In the genomic region with DNA sequence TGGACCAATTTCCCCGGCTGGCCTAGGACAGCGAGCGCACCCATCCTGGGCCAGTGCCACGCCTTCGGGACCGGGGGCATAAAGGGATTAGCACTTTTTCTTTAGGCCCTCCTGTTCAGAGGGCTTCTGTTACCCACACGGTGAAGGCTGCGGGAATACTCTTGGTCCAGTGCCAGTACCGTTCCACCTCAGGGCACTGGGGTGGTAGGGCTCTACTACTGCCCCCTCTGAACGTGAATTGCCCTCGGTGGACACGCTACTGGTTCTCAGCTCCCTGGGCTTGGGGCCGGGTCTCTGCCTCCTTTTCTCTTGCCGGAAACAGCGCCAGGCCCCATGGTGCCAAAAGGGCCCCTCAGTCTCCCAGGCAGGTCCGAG, we compare ENCODE assay signal across 8 mouse cellular contexts. TPM values are rescaled to one million over a fixed set of nuclear protein-coding genes. Genes with fewer than 3 reads are reported as not detected.
DNase-seq lines count a peak whose midpoint lies in the region; ATAC-seq and TF ChIP-seq lines count a peak whose summit lies in the region.

No protein-coding gene starts in this region.

- no peak; the same call in 1 of the 2 replicates for ATAC-seq in kidney, embryonic 14.5 days (ENCODE audit: low FRiP score, low TSS enrichment)
- peak; percentile 12; the same call in 1 of the 2 replicates for ATAC-seq in embryonic facial prominence, embryonic 13.5 days (ENCODE audit: insufficient number of reproducible peaks, insufficient read depth, low FRiP score, low TSS enrichment, low read depth)
- peak; percentile 4; the same call in 1 of the 2 replicates for ATAC-seq in intestine, embryonic 14.5 days (replicated peaks; ENCODE audit: low FRiP score, low TSS enrichment, low read depth)

- TF ChIP-seq POLR2A in myocyte (IDR thresholded peaks at IDR 0.05; ENCODE audit: insufficient read length, low read depth), result no peak

- H3K36me3 ChIP-seq in kidney, embryonic 14.5 days (ENCODE audit: control insufficient read depth, insufficient read depth, low read length), result peaks cover 76% of the 10 kb centered on the region
- peaks cover 82% of the 10 kb centered on the region for H3K36me3 ChIP-seq in embryonic facial prominence, embryonic 13.5 days
- peaks cover 84% of the 10 kb centered on the region for H3K36me3 ChIP-seq in intestine, embryonic 14.5 days (ENCODE audit: control insufficient read depth, insufficient read depth, low read length)
- H3K36me3 ChIP-seq in myocyte (ENCODE audit: control insufficient read depth, insufficient read depth), result peaks cover 28% of the 10 kb centered on the region

- H3K27ac ChIP-seq in kidney, embryonic 14.5 days (ENCODE audit: low read depth, low read length), result peak overlapping the region; percentile 31; the same call in 1 of the 2 replicates
- peak overlapping the region; percentile 65 for H3K27ac ChIP-seq in embryonic facial prominence, embryonic 13.5 days
- peak overlapping the region; percentile 27; the same call in 1 of the 2 replicates for H3K27ac ChIP-seq in intestine, embryonic 14.5 days (ENCODE audit: low read depth)

- no peaks in the 10 kb centered on the region; the same call in 1 of the 2 replicates for H3K27me3 ChIP-seq in kidney, embryonic 14.5 days (ENCODE audit: control insufficient read depth, insufficient read depth, low read length)
- no peaks in the 10 kb centered on the region for H3K27me3 ChIP-seq in embryonic facial prominence, embryonic 13.5 days
- no peaks in the 10 kb centered on the region for H3K27me3 ChIP-seq in intestine, embryonic 14.5 days (replicated peaks; ENCODE audit: control insufficient read depth, insufficient read depth, low read length)
- no peaks in the 10 kb centered on the region for H3K27me3 ChIP-seq in myocyte (ENCODE audit: control insufficient read depth, insufficient read depth, insufficient read length)

- H3K4me2 ChIP-seq in kidney, embryonic 14.5 days (replicated peaks; ENCODE audit: low read depth, low read length), result peak overlapping the region; percentile 31
- peak overlapping the region; percentile 74 for H3K4me2 ChIP-seq in embryonic facial prominence, embryonic 13.5 days
- H3K4me2 ChIP-seq in intestine, embryonic 14.5 days (ENCODE audit: low read length), result peak overlapping the region; percentile 36; the same call in 1 of the 2 replicates
- H3K4me2 ChIP-seq in myocyte (ENCODE audit: low read depth), result no peak overlapping the region

- H3K79me2 ChIP-seq in myocyte (ENCODE audit: control insufficient read depth, insufficient read depth), result peaks cover 21% of the 10 kb centered on the region

- no peaks in the 10 kb centered on the region for H3K9me3 ChIP-seq in kidney, embryonic 14.5 days (ENCODE audit: control insufficient read depth, low read length)
- no peaks in the 10 kb centered on the region for H3K9me3 ChIP-seq in embryonic facial prominence, embryonic 13.5 days
- H3K9me3 ChIP-seq in intestine, embryonic 14.5 days (ENCODE audit: control insufficient read depth, low read length), result no peaks in the 10 kb centered on the region

- 0 out of 2 replicates have a peak overlapping the region, but pooled peaks have one; percentile 4 for H3K4me3 ChIP-seq in kidney, embryonic 14.5 days (ENCODE audit: low read length)
- H3K4me3 ChIP-seq in embryonic facial prominence, embryonic 13.5 days, result 0 out of 2 replicates have a peak overlapping the region, but pooled peaks have one; percentile 25
- 0 out of 2 replicates have a peak overlapping the region, but pooled peaks have one; percentile 1 for H3K4me3 ChIP-seq in intestine, embryonic 14.5 days (ENCODE audit: low read depth, low read length)
- no peak overlapping the region for H3K4me3 ChIP-seq in myocyte

- DNase-seq in kidney, adult 11 months, result no peak
- no peak for DNase-seq in intestine, embryonic 14.5 days (ENCODE audit: low spot score)
- DNase-seq in T-cell, adult 2 months (ENCODE audit: low spot score), result no peak
- no peak for DNase-seq in urinary bladder, postnatal 14 days (ENCODE audit: low spot score)
- no peak for DNase-seq in urinary bladder, adult 18-20 months (ENCODE audit: low spot score in 2 of 2)

- peak overlapping the region; percentile 46; the same call in 1 of the 2 replicates for H3K9ac ChIP-seq in kidney, embryonic 14.5 days (ENCODE audit: low read depth, low read length)
- H3K9ac ChIP-seq in embryonic facial prominence, embryonic 13.5 days, result peak overlapping the region; percentile 64
- H3K9ac ChIP-seq in intestine, embryonic 14.5 days (ENCODE audit: low read length), result 0 out of 2 replicates have a peak overlapping the region, but pooled peaks have one; percentile 5

- H3K4me1 ChIP-seq in kidney, embryonic 14.5 days (ENCODE audit: control insufficient read depth, insufficient read depth, low read length), result peaks cover 56% of the 10 kb centered on the region
- peaks cover 77% of the 10 kb centered on the region for H3K4me1 ChIP-seq in embryonic facial prominence, embryonic 13.5 days
- H3K4me1 ChIP-seq in intestine, embryonic 14.5 days (replicated peaks; ENCODE audit: control insufficient read depth, insufficient read depth, low read length), result peaks cover 59% of the 10 kb centered on the region

- H3ac ChIP-seq in myocyte (ENCODE audit: control insufficient read depth, insufficient read length), result no peak overlapping the region

- 35% methylated on average over 16 of the region's 16 CpGs for WGBS in kidney, embryonic 14.5 days
- 42% methylated on average over 16 of the region's 16 CpGs for WGBS in embryonic facial prominence, embryonic 13.5 days
- 43% methylated on average over 16 of the region's 16 CpGs for WGBS in intestine, embryonic 14.5 days

TF ChIP-seq in myocyte, 11 proteins besides CTCF, POLR2A, EP300 and RAD21:
- no peak for TF ChIP-seq CEBPB (IDR thresholded peaks at IDR 0.05; ENCODE audit: insufficient read depth, poor library complexity, severe bottlenecking)
- TF ChIP-seq POLR2AphosphoS2 (IDR thresholded peaks at IDR 0.05; ENCODE audit: insufficient read length, low read depth), result peak; percentile 75
- no peak for TF ChIP-seq TCF3 (IDR thresholded peaks at IDR 0.05; ENCODE audit: insufficient read length, low read depth)
- TF ChIP-seq MAX (IDR thresholded peaks at IDR 0.05; ENCODE audit: low read depth), result no peak
- no peak for TF ChIP-seq USF1 (IDR thresholded peaks at IDR 0.05; ENCODE audit: low read depth)
- TF ChIP-seq MYOD1 (IDR thresholded peaks at IDR 0.05; ENCODE audit: control insufficient read depth in 1 of 3, insufficient read length in 2 of 3, low read depth in 2 of 3), result no peak

RNA-seq across cellular contexts. Expression of a gene that starts 6.2 kb away (rescaled TPM):
- 9.8 and 10.4 TPM in 2 replicates for polyA plus RNA-seq in kidney, embryonic 14.5 days (2014; fragmentation: Nextera tagmentation; extraction: Ambion mirVana)
- 10.4 and 11.8 TPM in 2 replicates for polyA plus RNA-seq in embryonic facial prominence, embryonic 13.5 days (2015; fragmentation: Nextera tagmentation; extraction: Ambion mirVana)
- 9.1 and 9.4 TPM in 2 replicates for polyA plus RNA-seq in intestine, embryonic 14.5 days (2014; fragmentation: Nextera tagmentation; extraction: Ambion mirVana)
- polyA plus RNA-seq in myocyte (2012; fragmentation: generic; extraction: Trizol), result 16.9 TPM

RNA-seq across cellular contexts. Expression of a gene that starts 40.8 kb away (rescaled TPM):
- polyA plus RNA-seq in kidney, embryonic 14.5 days (2014; fragmentation: Nextera tagmentation; extraction: Ambion mirVana), result 24.5 and 35.8 TPM in 2 replicates
- 30.8 and 42.4 TPM in 2 replicates for polyA plus RNA-seq in embryonic facial prominence, embryonic 13.5 days (2015; fragmentation: Nextera tagmentation; extraction: Ambion mirVana)
- 23.7 and 24.3 TPM in 2 replicates for polyA plus RNA-seq in intestine, embryonic 14.5 days (2014; fragmentation: Nextera tagmentation; extraction: Ambion mirVana)
- polyA plus RNA-seq in myocyte (2012; fragmentation: generic; extraction: Trizol), result 20.4 TPM

RNA-seq across cellular contexts. Expression of a gene that starts 59.4 kb away (rescaled TPM):
- 127 and 131 TPM in 2 replicates for polyA plus RNA-seq in kidney, embryonic 14.5 days (2014; fragmentation: Nextera tagmentation; extraction: Ambion mirVana)
- polyA plus RNA-seq in embryonic facial prominence, embryonic 13.5 days (2015; fragmentation: Nextera tagmentation; extraction: Ambion mirVana), result 104 and 112 TPM in 2 replicates
- 117 and 123 TPM in 2 replicates for polyA plus RNA-seq in intestine, embryonic 14.5 days (2014; fragmentation: Nextera tagmentation; extraction: Ambion mirVana)
- polyA plus RNA-seq in myocyte (2012; fragmentation: generic; extraction: Trizol), result 65.7 TPM

Comparison
In these comparisons a context has a peak if more than half of its experiments do, and no peak if none do; other contexts are left out.
1. H3K9ac ChIP-seq: peak in every context shown above with its lines; median percentile 64 in embryonic facial prominence, embryonic 13.5 days; 46 in kidney, embryonic 14.5 days; 5 in intestine, embryonic 14.5 days.